Mouse (Mus musculus) thymus, postnatal 10 days (tissue): Measurements from ENCODE around the gene Camp.
"Not testable (repeated sequence)": the region's sequence is repeated elsewhere in the genome, so short reads cannot be mapped to it uniquely, and the experiment has no call there.

Experiments used
- DNase-seq, 2 experiments: peaks; one replicate each; pipeline ENCODE4 v3.0.0; 2021; ENCODE audit warnings: low spot score in 2 of 2

The Camp gene

DNA sequence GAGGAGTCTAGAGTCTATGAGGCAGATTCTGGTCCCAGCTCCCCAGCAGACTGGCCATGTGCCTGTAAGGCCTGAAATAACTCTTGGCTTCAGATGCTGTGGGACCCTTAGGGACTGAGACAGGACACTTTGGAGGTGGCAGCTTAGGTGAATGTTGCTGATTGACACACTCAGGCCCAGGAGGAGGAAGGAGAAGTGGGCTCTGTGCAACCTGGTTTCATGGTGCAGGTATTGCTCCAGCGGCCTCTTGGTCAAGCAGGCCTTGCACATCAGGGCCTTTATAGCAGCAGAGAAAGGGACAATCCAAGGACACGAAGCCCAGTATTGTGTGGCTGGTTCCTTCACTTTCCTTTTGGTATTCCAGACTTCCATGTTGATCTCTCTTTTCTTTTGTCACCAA, 4.9 kb upstream of the Camp start:
- no peak for DNase-seq

DNA sequence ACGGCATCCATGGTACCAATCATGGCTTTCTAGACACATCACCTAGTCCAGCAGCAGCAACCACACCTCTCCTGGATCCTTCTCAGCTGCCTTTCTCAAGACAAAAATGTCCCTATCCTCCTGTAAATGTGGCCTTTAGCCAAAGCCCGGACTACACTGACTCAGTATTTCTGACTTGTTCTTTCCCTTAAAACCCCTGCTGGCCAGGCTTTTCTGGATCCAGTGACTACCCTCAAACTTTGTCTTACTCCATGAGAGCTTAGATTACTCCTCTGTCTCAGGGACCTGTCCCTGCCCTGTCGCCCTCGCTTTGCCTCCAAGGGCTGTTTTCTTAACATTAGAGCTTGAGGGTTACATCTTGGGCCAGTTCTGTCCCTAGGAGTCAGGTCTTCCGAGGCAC, 682 bp upstream of the Camp start:
- DNase-seq, result no peak

DNA sequence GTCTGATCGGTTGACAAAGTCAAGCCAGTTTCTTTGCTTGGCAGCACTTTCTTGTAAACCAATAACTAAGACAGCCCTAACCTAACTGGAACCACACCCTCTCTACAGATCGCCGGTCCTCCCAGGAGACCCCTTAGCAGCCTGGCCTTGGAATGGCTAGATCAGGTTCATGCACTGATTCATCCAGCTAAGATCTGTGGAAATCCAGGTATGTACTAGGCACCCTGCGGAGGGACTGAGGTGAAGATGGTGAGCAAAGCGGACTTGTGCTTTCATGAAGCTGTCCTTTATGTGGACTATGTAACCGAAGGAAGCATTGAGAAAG, 16.4 kb downstream of the Camp start:
- DNase-seq, result no peak

DNA sequence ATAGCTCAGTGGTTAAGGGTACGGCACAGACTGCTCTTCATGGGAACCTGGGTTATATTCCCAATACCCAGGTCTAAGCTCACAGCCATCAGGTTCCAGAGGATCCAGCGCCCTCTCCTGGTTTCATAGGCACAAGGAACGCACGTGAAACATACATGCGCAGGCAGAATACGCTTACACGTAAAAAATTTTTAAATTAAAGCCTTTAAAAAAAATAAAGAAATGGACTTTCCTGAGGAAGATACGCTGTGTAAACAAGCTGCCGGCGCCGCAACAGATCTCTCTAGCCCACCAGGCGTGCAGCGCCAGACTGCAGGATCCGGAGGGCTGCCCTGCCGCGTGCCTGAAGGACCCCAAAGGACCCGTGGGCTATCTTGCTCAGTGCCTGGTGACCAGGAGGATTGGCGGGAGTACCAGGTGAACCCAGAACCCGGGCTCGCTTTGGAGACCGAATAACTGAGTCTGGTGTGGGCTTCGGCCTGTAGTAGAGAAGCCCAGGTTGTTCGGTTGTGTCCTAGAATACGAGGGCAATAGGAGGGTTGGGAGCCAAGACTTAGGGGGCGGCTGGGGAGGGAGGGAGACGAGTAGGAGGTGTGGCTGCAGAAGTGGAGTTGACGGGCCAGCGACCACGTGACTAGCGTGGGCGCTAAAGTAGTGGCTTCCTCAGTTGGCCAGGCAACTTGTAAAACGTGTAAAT, 16.9 kb downstream of the Camp start, which contains the start of gene Nme6:
TSS of gene Nme6 (plus strand) at position 359 of the 697 bp plus-strand sequence.
- peak; percentile 62 to 76 for DNase-seq

DNA sequence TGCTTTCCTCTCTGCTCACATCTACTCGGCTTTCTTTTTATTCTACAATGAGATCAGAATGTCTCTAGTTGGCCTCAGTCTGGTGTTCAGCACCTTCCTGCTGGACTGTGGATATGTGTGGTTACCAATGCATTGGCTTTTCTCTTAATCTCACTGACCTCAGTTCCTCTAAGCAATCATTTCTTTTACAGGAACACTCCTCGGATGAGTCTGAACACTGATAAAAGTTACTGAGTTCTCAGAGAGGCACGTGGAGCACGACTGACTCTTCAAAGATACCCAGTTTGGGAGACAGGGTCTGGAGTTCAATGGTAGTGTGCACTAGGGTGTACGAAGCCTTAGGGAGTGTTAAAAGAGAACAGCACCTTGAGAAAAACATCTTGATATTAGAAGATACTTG, 23.2 kb downstream of the Camp start:
- DNase-seq, result no peak

DNA sequence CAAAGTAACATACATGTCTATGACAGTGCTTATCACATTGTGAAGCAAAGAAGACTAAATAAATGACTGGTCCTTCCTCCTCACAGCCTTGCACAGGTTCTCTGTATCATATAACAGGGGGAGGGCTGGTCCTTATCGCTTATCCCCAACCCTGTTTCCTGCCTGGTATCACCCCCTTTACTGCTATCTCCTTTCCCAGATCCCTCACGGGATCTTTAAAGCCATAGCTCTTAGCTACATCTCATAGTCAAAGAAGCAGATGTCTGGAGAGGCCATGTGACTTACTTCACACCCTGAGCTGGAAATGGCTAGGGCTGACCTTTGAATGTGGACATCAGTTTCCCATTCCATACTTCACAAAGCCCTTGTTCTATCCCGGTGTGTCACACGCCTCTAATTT, 23.7 kb downstream of the Camp start:
- DNase-seq, result no peak

DNA sequence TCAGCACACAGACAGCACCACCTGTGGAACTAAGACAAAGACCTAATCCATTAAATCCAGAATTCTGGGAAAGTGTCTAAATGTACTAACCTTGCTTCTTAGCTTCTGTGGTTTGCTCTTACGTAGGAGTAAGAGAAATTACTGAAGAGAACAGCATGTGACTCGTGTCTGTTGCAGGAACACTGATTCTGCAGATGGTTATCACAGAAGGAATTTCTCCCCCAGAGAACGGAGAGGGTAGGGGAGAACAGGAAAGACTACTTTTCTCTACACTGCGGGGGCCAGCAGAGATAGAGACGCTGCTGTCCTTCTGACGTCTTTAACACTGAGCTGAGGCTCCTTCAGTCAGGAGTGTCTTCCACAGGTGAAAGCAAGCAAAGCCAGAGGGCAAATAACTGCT, 33.1 kb downstream of the Camp start:
- DNase-seq, result no peak

DNA sequence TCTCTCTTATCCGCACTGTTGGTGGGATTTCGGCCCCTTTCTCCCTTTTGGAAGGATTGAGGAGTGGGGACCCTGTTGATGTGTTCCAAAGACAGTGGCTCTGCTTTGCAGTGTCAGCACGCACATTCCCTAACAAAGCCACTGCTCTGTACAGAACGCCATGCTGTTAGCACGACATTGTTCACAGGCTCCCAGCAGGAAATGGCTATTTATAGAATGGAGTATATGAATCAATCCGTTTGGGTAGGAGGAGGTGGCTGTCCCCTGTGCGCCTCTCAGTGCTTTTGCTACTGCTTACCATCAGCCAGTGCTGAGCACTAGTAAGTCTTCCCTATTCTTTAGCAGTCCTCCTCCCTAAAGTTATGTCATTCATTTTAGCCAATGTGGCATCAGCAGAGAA, 36.0 kb downstream of the Camp start:
- DNase-seq, result no peak

DNA sequence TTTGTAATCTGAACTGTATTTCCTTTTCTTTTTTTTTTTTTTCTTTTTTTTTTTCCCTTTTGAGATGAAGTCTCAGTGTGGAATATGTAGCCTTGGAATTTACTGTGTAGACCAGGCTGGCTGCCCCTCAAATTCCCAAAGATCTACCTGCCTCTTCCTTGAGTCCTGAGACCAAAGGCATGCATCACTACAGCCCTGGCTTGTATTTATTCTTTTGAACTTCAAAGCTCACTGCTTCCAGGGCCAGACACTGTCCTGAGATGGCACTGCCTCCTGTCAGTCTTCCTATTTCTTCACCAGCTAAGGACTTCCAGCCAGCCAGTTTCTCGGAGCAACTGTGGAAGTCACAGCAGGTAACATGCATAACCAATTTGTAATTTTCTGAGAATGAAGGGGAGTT, 37.4 kb downstream of the Camp start, which contains the start of gene Spink8:
TSS of gene Spink8 (plus strand) at position 301 of the 400 bp plus-strand sequence.
- DNase-seq, result no peak

DNA sequence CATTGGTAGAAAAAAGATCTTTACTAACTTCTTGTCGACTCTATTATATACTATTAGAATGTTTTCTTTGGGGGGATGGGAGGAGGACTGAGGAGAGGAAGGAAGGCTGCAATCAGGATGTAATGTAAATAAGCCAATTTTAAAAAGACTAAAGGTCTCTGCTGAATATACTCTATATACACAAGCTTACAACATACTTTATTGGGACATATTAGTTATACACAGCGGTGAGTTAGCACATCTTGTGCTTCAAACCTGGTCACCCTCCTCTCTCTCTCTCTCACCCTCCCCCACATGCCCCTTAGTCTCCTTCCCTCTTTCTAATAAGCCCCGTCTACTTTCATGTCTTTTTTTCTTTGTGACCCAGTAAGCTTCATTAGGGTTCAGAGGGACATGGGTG, 41.5 kb downstream of the Camp start:
- DNase-seq, result no peak

DNA sequence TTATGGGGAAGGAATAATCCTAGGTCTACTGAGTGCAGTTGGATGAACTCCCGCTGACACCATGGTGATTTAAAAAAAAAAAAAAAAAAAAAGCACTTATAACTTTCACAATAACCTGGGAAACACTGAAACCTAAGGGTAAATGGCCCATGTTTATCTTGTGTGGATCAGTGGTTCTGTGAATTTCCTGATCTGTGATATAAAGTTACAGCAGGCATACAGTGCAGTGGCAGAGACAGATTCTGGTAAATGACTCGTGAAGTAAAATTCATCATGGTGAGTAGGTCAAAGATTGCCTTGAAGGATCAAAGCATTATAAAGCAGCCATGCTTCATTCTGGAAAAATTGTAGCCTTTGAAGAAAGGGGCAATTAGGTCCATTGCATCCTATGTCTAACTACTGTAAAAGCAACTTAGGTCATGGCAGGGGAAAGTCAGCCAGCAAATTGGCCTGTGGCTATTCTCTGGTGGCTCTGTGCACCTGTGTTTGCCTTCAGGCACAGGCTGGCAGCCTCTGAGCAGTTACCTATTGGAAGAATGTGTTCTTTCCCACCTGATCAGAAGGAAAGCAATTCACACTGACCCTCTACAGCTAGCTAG, 42.6 kb downstream of the Camp start:
- DNase-seq, result no peak

DNA sequence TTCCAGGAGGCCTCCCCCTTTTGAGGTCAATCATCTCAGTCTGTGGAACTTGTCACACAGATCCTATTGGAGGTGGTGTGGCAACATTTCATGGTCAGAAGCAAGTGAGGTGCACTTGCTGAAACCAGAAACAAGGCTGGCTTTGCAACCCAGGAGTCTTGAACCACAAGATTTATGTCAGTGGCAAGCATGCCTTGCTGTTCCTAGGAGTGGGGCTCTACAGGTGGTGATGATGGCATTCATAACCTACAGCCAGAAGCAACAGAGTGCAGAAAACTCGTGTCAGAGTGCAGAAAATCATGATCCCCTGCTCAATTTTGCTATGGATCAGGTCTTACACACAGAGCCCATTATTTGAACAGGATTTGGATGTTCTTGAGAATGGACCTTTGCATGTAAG, 43.2 kb downstream of the Camp start:
- DNase-seq, result no peak

DNA sequence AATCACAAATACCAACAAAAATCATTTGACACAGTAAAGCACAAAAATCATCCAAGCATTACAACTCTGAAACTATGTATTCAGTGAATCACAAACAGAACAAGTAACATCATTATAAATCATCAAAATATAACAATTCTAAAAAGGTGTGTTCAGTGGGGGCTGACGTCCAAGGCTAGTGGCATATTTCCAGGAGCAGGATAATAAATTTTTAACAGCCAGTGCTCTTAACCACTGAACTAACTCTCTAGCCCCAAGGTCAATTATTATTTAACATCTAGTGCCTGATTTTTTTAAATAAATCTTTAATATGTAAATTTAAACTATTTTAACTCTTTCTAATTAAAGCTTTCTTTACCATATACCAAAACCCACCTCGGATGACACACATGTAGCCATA, 43.8 kb downstream of the Camp start:
- DNase-seq, result not testable (repeated sequence)

DNA sequence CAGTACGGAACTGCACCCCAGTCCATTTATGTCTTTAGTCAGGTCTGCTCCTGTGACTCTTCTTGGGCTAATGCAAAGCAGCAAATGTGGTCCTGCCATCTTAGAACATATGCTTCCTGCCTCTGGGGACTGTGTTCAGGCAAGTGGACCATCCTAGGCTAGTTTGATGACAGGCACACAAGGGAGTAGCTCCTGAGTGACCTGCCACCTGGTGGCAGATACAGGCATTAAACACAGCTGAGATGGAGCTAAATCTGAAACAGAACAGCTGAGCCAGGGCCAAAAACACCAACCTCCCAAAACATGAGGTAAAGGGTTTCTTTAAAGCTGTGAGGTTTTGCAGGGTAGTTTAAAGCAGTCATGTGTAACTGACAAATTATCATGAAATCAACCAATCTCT, 51.4 kb downstream of the Camp start:
- peak in 1 of 2 experiments; percentile 16 for DNase-seq
